Mouse (Mus musculus) cerebellum, adult 11 months (tissue): Measurements from ENCODE around the gene Slc25a18.
"Not testable (repeated sequence)": the region's sequence is repeated elsewhere in the genome, so short reads cannot be mapped to it uniquely, and the experiment has no call there.

ENCODE experiments used
- DNase-seq: peaks from one replicate; pipeline ENCODE4 v3.0.0; 2022

The Slc25a18 gene

DNA sequence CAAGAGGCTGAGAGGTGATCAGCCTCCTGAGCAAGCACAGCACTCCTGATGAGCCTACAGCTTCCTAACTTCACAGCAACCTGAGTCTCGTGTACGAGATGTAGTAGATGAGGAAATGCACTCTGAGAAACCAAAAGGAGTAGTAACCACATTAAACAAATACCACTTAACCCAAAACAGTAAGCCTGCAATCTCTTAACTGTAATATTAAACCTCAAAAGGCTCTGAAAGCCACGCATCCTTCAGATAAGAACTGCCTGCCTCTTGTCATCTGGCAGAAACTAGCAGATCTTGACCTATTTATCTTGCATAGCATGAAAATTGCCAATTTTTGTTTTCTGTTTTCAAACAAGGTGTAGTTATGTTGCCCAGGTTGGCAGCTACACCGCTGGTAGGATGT lies 25.5 kb downstream of the Slc25a18 start:
- no peak for DNase-seq

DNA sequence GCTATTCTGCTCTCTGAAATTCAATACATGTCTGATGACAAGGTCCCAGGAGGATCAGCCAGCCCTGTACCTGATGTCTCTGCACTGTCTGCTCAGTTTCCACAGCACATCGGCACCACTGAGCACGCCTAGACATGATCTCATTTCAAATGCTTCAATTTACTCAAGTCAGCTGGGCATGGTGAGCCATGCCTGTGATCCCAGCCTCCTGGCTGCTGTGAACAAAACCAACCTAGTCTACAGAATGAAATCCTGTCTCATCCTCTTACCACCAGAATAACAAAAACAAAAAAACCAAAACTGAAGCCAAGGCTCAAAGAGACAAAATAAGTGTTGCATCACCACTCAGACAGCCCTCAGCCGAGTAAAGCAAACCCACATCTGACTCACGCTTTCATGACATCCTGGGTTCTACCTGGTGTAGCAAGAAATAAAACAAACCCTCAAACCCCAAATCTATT lies 26.2 kb downstream of the Slc25a18 start:
- DNase-seq = no peak

DNA sequence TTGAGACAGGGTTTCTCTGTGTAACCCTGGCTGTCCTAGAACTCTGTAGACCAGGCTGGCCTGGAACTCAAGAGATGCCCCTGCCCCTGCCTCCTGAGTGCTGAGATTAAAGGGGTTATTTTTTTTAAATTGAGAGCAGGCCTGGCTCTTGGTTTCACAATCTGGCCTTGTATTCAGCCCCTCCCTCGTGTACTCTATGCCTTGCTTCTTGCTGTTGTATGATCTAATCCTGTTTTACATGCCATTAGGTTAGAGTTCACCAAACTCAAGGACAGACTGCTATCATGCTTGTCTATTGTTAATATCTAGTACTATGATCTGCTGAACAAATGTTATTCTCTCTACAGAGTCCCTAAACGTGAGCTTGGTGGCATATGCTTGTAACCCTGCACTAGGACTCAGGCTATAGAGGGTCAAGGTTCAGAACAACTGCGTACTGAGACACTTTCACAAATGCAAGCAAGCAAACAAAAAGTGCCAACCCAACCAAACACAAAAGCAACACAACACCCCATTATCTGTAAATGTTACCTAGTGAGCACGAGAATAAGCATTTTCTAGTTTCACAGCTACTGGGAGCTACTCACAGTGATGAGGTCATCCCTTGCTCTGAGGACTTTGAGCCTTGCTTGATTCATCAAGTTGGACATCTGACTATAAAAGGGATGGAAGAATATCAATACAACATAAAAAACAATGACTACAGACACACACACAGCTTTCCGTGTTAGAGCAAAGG lies 33.8 kb downstream of the Slc25a18 start:
- no peak for DNase-seq

DNA sequence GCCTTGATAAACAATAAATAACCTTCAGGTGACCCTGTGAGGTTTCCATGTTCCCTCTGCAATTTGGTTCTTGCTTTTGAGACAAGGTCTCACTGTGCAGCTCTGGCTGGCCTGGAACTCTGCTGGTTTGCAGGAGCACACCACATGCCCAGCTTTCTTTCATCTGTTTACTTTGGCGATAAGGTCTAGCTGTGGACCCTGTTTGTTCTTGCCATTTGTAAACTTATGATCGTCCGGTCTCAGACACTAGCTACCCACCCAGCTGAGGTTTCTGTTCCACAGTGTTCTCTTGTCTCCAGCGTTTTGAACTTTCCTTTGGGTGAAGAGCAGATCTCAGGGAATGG lies 34.3 kb downstream of the Slc25a18 start:
- no peak for DNase-seq

DNA sequence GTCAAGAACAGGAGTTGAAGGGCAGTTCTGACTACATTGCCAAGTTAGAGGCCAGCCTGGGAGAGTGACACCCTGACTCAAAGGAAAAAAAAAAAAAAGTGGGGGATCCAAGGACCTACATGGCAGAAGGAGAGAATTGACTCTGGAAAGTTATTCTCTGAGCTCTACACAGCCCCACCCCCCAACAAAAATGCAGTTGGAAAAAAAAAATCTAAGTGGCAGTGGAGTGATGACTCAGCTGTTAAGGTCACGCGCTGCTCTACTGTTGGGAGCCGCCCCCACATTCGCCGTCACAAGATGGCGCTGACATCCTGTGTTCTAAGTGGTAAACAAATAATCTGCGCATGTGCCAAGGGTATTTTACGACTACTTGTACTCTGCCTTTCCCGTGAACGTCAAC lies 38.6 kb downstream of the Slc25a18 start:
- not testable (repeated sequence) for DNase-seq

DNA sequence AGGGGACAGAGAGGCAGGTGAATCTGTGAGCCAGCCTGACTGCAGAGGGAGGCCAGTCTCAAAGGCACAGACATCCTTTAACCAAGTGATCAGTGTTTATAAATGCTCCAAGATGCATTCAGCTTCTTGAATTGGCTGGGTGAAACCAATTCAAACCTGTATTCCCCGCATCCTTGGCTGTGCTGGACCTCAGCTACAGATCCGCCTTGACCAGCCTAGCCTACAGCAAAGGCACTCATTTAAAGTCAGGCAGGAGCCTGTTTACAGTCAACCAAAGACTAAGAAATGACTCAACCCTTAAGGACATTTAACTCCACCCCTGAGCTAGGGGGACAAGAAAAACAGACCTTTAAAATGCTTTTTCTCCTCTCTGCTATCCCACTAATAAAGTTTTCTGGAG lies 45.9 kb downstream of the Slc25a18 start:
- DNase-seq = no peak

DNA sequence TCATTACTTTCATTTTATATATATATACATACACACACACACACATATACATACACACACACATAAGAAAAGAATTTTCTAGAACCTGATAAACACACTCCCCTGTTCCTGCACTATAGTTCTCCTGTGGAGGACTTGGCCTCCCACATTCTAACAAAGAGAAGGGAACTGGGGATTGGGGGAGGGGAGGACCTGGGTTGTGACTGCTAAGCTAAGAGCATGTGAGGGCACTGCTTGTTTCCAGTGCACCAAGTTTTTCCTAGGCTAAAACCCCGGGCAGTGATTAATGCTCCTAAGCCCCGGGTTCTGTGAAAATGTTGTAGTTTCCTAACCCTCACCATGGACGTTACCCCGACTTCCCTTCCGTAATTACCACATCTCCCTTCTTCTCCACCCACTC lies 46.8 kb downstream of the Slc25a18 start:
- DNase-seq = no peak

DNA sequence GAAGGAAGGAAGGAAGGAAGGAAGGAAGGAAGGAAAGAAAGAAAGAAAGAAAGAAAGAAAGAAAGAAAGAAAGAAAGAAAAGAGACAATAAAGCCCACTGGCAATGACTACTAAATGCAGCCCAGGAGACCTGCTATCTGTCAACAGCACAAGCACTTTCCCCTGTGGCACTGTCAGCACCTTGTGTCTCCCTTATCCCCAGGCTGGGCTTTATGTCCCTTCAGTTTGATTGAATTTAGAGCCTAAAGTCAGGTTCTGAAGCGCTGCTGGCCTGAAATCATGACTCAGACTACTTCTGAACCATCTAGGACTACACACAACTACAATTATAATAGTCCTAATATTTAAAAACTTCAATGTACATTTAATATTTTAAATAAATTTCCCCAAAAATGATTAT lies 47.6 kb downstream of the Slc25a18 start:
- DNase-seq = no peak

DNA sequence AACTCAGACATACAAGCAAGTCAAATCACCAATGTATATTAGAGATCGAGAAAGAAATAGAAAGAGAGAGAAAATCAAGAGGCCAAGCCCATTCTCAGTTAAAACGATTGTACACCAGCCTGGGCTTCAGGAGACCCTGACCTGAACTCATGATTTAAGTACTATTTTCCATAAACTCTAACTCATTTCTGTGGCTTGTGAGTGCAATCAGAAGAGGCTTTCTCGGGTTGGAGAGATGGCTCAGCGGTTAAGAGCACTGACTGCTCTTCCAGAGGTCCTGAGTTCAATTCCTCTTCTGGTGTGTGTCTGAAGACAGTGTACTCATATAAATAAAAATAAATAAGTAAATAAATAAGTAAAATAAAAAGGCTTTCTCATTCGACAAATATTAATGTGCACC lies 48.3 kb downstream of the Slc25a18 start:
- no peak for DNase-seq

DNA sequence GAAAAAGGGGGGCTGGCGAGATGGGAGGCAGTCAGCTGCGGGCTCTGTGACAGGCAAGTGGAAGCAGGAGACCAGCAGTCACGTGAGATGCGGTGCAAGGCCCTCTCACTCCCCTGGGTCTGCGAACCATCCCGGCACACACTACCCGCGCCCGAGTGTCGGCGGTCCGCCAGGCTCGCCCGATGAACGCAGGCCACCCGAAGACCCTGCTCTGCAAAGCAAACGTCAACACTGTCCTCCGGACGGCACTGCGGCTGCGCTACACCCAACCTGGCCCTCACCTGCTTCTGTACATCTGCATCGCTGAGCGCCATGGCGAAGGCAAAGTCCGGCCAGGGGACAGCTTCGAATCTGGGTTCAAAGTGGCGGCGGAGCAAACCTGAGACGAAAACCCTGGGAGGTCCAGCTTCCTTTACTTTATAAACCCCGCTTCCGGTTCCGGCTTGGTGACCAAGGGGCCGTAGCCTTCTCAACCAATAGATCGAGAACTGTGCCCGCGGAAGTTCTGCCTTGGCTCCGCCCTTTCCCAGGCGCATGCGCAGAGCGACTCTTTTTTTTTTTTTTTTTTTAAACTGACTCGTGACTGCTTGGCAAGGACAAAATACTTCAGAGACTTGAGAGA lies 49.0 kb downstream of the Slc25a18 start, which contains the start of gene Atp6v1e1:
TSS of gene Atp6v1e1 (minus strand) at position 487 of the 622 bp plus-strand sequence.
- DNase-seq = peak; percentile 88

DNA sequence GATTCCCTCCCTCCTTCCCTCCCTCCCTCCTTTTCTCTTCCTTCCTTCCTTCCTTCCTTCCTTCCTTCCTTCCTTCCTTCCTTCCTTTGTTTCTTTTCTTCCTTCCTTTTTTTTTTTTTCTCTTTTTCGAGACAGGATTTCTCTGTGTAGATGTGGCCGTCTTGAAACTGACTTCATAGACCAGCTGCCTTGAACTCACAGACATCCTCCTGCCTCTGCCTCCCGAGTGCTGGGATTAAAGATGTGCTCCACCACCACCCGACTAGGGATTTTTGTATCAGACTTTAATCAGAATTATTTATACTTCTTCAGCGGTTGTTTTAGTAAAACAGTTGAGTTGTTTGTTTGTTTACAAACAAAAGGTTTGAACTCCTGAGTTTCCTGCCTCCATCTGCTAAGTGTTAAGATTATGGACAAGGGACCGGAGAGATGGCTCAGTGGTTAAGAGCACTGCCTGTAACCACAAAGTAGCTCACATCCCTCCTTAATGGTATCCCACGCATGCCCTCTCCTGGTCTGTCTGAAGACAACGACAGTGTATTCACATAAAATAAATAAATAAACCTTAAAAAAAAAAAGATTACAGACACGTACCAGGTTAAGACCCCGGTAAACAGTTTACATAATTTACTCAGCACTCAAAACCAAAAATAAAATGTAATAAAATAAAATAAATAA lies 49.7 kb downstream of the Slc25a18 start:
- DNase-seq = no peak

DNA sequence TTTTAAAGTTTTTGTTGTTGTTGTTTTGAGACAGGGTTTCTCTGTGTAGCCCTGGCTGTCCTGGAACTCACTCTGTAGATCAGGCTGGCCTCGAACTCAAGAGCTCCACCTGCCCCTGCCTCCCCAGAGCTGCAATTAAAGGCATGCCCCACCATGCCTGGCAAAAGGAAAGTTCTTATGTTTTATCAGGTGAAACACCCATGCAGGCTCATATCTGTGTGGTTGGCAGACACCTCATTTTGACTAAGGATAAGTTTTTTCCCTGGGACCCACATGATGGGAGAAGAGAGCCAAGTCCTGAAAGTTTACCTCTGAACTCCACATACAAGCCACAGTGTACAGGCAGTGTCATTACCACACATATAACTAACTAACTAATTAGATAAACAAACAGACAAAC lies 56.7 kb downstream of the Slc25a18 start:
- no peak for DNase-seq

DNA sequence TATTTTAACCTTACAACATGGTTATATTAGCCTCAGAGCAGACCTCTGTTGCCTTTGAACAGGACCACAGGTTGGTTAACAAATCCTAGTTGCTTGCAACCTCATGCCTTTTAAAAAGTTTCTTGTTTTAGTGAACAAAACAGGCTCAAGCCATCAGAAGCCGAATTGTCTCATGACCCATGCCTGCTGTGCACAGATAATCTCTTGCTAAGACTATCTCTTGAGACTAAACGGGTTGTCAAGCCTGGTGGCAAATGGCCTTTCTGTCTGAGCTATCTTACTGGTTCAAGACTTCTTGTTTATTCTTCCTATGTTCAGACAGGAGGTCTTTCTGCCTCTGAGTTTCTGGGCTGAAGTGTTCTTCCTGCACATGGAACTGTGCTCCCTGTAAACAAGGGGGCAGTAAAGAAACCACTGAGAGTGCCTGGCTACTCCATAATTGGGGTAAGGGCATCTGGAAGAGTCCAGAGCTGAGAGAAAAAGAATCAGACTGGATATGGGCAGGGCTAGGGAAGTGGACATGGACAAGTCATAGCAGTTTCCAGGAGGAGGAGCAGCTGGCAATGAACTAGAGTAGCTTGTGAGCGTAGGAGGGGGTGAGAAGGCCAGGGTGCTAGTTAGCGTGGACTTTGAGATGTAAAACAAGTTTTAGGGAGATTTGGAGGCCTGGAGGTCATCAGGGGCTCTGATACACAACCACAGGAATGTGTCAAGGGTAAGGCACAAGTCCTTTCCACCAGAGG lies 57.7 kb downstream of the Slc25a18 start:
- DNase-seq = no peak

DNA sequence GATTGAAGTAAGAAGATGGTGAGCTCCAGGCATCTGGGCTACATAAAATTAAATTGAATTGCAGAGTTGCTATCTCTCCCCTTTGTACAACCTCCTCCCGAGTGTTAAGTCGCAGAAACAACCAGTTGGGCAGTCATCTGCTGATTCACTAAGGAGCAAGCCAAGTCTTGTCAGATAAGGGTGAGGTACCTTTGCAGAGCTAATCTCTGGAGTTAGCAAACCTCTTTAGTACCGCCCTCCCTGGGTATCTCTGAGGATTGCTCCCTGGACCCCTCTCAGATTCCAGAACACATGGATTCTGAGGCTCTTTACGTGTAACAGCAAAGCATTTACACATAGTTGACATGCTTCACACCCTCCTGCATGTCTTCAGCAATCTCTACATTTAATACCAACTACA lies 58.7 kb downstream of the Slc25a18 start:
- DNase-seq = no peak

DNA sequence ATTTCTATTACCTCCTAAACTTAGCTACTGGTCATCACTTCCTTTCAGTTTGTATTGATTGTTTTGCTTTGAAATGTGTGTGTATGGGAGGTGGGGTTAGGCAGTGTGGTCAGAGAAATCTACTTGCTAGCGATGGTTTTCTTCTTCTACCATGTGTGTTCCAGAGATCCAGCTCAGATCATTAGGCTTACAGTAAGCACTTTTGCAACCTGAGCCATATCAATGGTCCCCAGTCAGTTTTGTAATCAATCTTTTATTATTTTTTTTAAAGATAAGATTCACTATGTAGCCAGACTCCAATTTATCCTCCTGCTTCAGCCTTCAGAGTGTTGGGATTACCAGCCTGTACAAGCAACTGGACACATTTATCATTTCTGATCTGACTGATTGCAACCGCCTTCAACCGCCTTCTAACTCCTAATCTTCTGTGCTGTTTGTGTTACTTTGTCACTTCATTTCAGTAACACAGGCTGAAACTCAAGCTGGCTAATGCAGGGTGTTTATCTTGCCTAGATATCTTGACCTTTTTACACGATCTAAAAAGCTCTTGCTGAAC lies 61.5 kb downstream of the Slc25a18 start:
- no peak for DNase-seq

DNA sequence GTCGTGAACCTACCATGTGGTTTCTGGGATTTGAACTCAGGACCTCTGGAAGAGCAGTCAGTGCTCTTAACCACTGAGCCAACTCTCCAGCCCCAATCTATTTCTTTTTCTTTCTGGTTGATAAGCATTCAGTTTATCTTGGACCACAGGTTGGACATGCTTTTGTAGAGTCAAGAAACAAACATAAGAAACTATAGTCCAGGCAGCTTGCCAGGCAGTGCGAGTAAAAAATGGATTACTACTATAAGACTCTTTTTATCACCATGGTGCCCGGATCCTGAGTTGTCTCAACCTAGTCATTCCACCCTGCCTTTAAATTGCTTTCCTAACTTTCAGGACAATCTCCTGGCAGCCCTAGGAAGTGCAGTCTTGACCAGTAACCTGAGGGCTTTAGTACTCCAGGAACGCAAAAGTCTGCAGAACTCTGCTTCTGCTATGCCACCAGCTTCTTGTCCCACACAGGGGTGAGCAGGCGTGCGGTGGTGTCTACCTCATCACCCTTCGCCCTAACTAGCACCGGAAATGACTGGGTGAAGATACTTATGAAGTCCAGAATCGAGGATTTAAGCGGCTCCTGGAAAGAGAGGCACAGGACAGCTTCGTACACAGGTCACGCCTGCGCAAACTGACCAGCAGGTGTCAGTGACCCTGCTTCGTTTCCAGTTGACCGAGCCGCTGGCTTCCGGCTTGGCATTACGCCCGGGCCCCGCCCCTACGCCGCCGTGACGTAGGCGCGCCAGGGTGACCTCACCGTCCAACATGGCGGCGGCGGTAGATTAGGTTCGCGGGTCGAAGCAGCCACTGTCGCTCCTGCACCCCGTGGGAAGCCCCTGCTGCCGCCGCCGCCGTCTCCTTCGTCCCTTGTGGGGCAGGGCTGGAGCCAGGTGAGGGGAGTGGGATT lies 62.3 kb downstream of the Slc25a18 start, which contains the start of gene Bcl2l13:
TSS of gene Bcl2l13 (plus strand) at position 739 of the 901 bp plus-strand sequence.
- peak; percentile 93 for DNase-seq

DNA sequence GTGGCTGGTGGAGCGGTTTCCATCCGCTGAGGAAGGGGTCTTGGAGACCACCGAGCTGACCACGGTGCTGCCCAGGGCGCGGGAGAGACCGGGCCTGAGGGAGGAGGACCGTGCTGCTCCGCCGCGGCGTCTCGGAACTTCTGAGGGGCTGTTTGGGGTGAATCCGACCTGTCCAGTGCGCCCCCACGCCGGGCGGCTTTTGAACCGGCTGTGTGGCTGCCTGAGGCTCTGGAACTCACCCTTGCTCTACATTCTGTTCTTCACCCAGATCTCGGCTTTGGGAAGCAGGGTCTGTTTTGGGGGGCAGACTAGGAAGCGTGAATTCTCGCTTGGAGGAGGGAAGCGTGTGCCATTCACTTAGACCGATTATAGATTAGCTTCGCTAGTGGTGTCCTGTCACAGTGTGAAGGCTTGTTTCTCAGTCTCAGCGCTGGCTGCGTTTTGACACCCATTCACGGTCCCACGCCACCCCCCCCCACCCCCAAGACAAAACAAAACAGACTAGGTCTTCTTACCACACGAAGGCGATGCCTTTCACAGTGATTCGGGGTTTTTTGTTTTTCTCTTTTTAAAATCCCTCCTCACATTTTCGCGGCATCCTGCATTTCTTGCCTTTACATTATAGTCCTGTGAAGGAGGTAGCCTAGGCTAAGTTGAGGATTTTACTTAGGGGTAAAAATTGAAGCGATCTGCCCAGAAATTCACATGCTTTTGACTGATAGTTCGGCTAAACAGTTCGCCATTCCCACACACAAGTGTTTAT lies 63.2 kb downstream of the Slc25a18 start:
- DNase-seq = no peak

DNA sequence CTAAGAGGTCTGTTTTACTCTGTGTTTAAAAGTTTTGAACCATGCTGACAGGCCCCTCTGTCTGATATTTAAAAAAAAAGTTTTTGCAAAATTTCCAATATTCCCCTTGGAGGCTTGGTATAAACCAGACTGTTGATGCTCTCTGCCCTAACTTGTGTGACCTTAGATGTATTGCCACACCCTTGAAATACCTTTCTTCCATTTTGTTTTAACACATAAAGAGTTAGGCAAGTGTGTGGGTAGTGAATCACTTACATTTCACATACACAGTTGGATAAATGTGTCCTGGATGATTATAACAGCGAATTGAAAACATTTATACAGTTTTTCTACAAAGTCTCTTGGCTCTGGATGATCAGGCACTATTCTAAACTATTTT lies 63.8 kb downstream of the Slc25a18 start:
- DNase-seq = no peak

DNA sequence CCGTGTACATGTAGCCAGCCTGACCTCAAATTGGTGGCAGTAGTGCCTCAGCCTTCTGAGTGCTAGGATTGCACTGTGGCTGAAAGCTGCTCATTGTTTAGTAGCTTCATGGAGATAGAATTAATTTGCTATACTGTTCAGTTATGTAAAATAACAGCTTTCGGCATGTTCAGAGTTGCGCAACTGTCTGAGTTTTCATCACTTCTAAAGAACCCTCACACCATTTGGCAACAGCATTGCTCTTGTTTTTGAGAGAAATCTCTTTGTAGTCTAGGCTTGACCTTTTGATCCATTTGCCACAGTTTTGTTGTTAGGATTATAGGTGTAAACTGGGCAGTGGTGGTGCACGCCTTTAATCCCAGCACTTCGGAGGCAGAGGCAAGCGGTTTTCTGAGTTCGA lies 66.9 kb downstream of the Slc25a18 start:
- DNase-seq = no peak

DNA sequence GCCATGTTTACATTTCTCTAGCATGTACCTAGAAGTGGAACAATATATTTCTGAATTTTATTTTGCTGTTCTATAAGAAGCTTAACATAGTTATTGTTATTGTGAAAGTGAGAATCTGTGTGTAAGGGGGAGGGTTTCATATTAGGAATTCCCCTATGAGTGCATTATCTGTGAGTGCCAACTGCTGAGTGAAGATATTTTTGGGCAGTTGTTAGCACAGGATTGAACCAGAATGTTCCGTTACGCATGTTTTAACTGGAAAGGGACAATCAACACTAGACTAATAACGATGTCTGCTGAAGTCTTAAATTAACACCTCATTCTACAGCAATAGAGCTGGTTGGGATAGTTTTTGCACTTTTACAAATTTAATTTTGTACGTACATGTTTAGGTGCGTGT lies 68.4 kb downstream of the Slc25a18 start:
- no peak for DNase-seq
